Mouse (Mus musculus): ENCODE measurements around the gene Camkv. TPM values are rescaled to one million over a fixed set of nuclear protein-coding genes. Genes with fewer than 3 reads are reported as not detected.
A peak's percentile ranks its signal among the peaks of the same experiment; 100 is the strongest.

Camkv gene
- total RNA-seq, 2 experiments from 2014 or later: 333 to 354 TPM

- no peak for DNase-seq
- intact Hi-C loops (cut with DNase I): loop anchor here (5.0 to 10.0 kb wide), 2 partner anchors 59 to 94 kb away; partner anchors contain the start of gene Amigo3
Measured at GRCm38 (mm10) chr9:107960928-107961327, 25.5 kb downstream of the Camkv start.

GRCm38 (mm10) chr9:107961351-107961762 lies 25.9 kb downstream of the Camkv start:
- intact Hi-C loops (cut with DNase I): loop anchor here (5.0 to 10.0 kb wide), 2 partner anchors 59 to 93 kb away; partner anchors contain the start of gene Amigo3
- peak; percentile 24 for DNase-seq

- DNase-seq: peak; percentile 35
- intact Hi-C loops (cut with DNase I): loop anchor here (5.0 to 10.0 kb wide), 2 partner anchors 60 to 93 kb away; partner anchors contain the start of gene Amigo3
Measured at GRCm38 (mm10) chr9:107961881-107962280, 26.4 kb downstream of the Camkv start.

- intact Hi-C loops (cut with DNase I): loop anchor here (5.0 to 10.0 kb wide), 2 partner anchors 61 to 92 kb away; partner anchors contain the start of gene Amigo3
- DNase-seq: no peak
Measured at GRCm38 (mm10) chr9:107962916-107963315, 27.4 kb downstream of the Camkv start.

GRCm38 (mm10) chr9:107963700-107964099 lies 28.2 kb downstream of the Camkv start:
- DNase-seq: peak; percentile 85
- intact Hi-C loops (cut with DNase I): loop anchor here (5.0 to 10.0 kb wide), 2 partner anchors 61 to 91 kb away; partner anchors contain the start of gene Amigo3

GRCm38 (mm10) chr9:107964681-107965080 lies 29.2 kb downstream of the Camkv start:
- no peak for DNase-seq
- intact Hi-C loops (cut with DNase I): loop anchor here (5.0 to 10.0 kb wide), 2 partner anchors 62 to 90 kb away; partner anchors contain the start of gene Amigo3

GRCm38 (mm10) chr9:107966676-107967075 lies 31.2 kb downstream of the Camkv start:
- DNase-seq: no peak
- intact Hi-C loops (cut with DNase I): loop anchor here (10.0 kb wide), 1 partner anchor 88 kb away; the partner anchor contains the start of gene Amigo3

- intact Hi-C loops (cut with DNase I): loop anchor here (10.0 kb wide), 1 partner anchor 87 kb away; the partner anchor contains the start of gene Amigo3
- no peak for DNase-seq
Measured at GRCm38 (mm10) chr9:107967437-107967836, 32.0 kb downstream of the Camkv start.

- DNase-seq: no peak
- intact Hi-C loops (cut with DNase I): loop anchor here (10.0 kb wide), 1 partner anchor 86 kb away; the partner anchor contains the start of gene Amigo3
Measured at GRCm38 (mm10) chr9:107968531-107968930, 33.1 kb downstream of the Camkv start.

GRCm38 (mm10) chr9:107970311-107970710 lies 34.8 kb downstream of the Camkv start:
- intact Hi-C loops (cut with DNase I): no loop called here
- DNase-seq: no peak

- intact Hi-C loops (cut with DNase I): no loop called here
- no peak for DNase-seq
Measured at GRCm38 (mm10) chr9:107971690-107972541, 36.4 kb downstream of the Camkv start.

GRCm38 (mm10) chr9:107974491-107975171 lies 39.2 kb downstream of the Camkv start:
- DNase-seq: no peak
- intact Hi-C loops (cut with DNase I): no loop called here

- intact Hi-C loops (cut with DNase I): no loop called here
- no peak for DNase-seq
Measured at GRCm38 (mm10) chr9:107975399-107976386, 40.2 kb downstream of the Camkv start, which contains the start of gene Uba7. Gene Uba7, plus strand, starts transcription at chr9:107975505.

GRCm38 (mm10) chr9:107978815-107979214 lies 43.3 kb downstream of the Camkv start:
- intact Hi-C loops (cut with DNase I): no loop called here
- DNase-seq: no peak

- intact Hi-C loops (cut with DNase I): no loop called here
- DNase-seq: no peak
Measured at GRCm38 (mm10) chr9:107981684-107982605, 46.5 kb downstream of the Camkv start.

- intact Hi-C loops (cut with DNase I): no loop called here
- DNase-seq: peak; percentile 51
Measured at GRCm38 (mm10) chr9:107982681-107983346, 47.3 kb downstream of the Camkv start, which contains the start of gene Gm20661. Gene Gm20661, plus strand, starts transcription at chr9:107983058.

GRCm38 (mm10) chr9:107983421-107983890 lies 48.0 kb downstream of the Camkv start:
- DNase-seq: peak; percentile 52
- intact Hi-C loops (cut with DNase I): no loop called here
